Mouse (Mus musculus) thymus, adult 2 months (tissue): ENCODE data around the gene Mfsd11. TPM values are rescaled to one million over a fixed set of nuclear protein-coding genes. Genes with fewer than 3 reads are reported as not detected.

ENCODE experiments used
- DNase-seq: peaks from one replicate; pipeline ENCODE4 v3.0.0; 2021
- H3K27ac ChIP-seq: fragments of 200-500 bp; 2 replicates; pipeline ENCODE4 v1.5.1; 2012; ENCODE audit warnings: low read length, control low read depth; ENCODE audit not compliant: control insufficient read depth, insufficient read depth
- H3K27me3 ChIP-seq: fragments of 200-500 bp; 2 replicates; pipeline ENCODE4 v1.6.1; 2012; ENCODE audit warnings: mild to moderate bottlenecking, low read length, moderate library complexity, mixed read lengths; ENCODE audit not compliant: control insufficient read depth, insufficient read depth
- H3K36me3 ChIP-seq: fragments of 200-500 bp; 2 replicates; pipeline ENCODE4 v1.6.1; 2012; ENCODE audit warnings: mild to moderate bottlenecking, low read length, moderate library complexity; ENCODE audit not compliant: control insufficient read depth, insufficient read depth
- H3K4me1 ChIP-seq: fragments of 200-500 bp; replicated peaks from 2 replicates; pipeline ENCODE4 v1.6.1; 2012; ENCODE audit warnings: low read length; ENCODE audit not compliant: control insufficient read depth, insufficient read depth
- H3K4me3 ChIP-seq: fragments of 200-500 bp; 2 replicates; pipeline ENCODE4 v1.5.1; 2012; ENCODE audit warnings: mild to moderate bottlenecking, low read length, control low read depth, moderate library complexity; ENCODE audit not compliant: control insufficient read depth, insufficient read depth
- CTCF ChIP-seq: fragments of 200-500 bp; IDR thresholded peaks from 2 replicates; pipeline ENCODE4 v1.5.1; 2012; ENCODE audit warnings: mild to moderate bottlenecking, control low read depth, low read length, moderate library complexity, borderline replicate concordance; ENCODE audit not compliant: control insufficient read depth, poor library complexity, insufficient read depth; ENCODE audit errors: extremely low read depth
- POLR2A ChIP-seq: fragments of 200-500 bp; IDR thresholded peaks from 2 replicates; pipeline ENCODE4 v1.6.1; 2012; ENCODE audit warnings: mild to moderate bottlenecking, low read length, control low read depth, moderate library complexity; ENCODE audit not compliant: control insufficient read depth, poor library complexity, insufficient read depth; ENCODE audit errors: extremely low read depth
- WGBS: fragments of 180-500 bp; shearing (Covaris S2); methylation state at CpG from one replicate; pipeline ENCODE4 v1.1.7; 2018; 5-methylcytosine and 5-hydroxymethylcytosine counted together
- polyA plus RNA-seq: library from polyadenylated mRNA; depleted of rRNA; stranded (reverse); fragments of >200 nt; gene quantifications from 2 replicates; pipeline ENCODE4 v1.2.3, GENCODE M21; 2012

The Mfsd11 gene
- polyA plus RNA-seq, 1 experiment, result 32.9 TPM

GRCm38 (mm10) chr11:116808811-116809395 is 43.3 kb upstream of the Mfsd11 start:
- DNase-seq, result no peak
- 91% methylated on average over 11 of the region's 11 CpGs for WGBS
- no peak for TF ChIP-seq CTCF
- no peak for TF ChIP-seq POLR2A
- Histone ChIP-seq H3K27ac (no peak overlapping the region), H3K27me3 (no peaks in the 10 kb centered on the region), H3K4me3 (no peak overlapping the region), H3K4me1 (peaks cover 23% of the 10 kb centered on the region), H3K36me3 (no peaks in the 10 kb centered on the region)

- WGBS, result 46% methylated on average over 8 of the region's 8 CpGs
- TF ChIP-seq POLR2A (no peak), CTCF (no peak)
- Histone ChIP-seq H3K27me3 (no peaks in the 10 kb centered on the region), H3K4me3 (no peak overlapping the region), H3K4me1 (peaks cover 21% of the 10 kb centered on the region), H3K36me3 (no peaks in the 10 kb centered on the region), H3K27ac (no peak overlapping the region)
- DNase-seq, result no peak
Measured at GRCm38 (mm10) chr11:116809520-116809919, 42.7 kb upstream of the Mfsd11 start.

- no peak overlapping the region for H3K27ac ChIP-seq
- no peak overlapping the region for H3K4me3 ChIP-seq
- no peak for DNase-seq
- TF ChIP-seq POLR2A (no peak), CTCF (no peak)
- H3K27me3 ChIP-seq, result no peaks in the 10 kb centered on the region
- peaks cover 18% of the 10 kb centered on the region for H3K4me1 ChIP-seq
- no peaks in the 10 kb centered on the region for H3K36me3 ChIP-seq
- 83% methylated on average over 11 of the region's 11 CpGs for WGBS
Measured at GRCm38 (mm10) chr11:116810528-116810927, 41.7 kb upstream of the Mfsd11 start.

- DNase-seq, result peak; percentile 53
- Histone ChIP-seq H3K27me3 (no peaks in the 10 kb centered on the region), H3K27ac (no peak overlapping the region), H3K4me3 (peak overlapping the region; percentile 46), H3K36me3 (no peaks in the 10 kb centered on the region), H3K4me1 (peaks cover 18% of the 10 kb centered on the region)
- WGBS, result 14% methylated on average over 31 of the region's 32 CpGs
- TF ChIP-seq CTCF (no peak), POLR2A (no peak)
Measured at GRCm38 (mm10) chr11:116810983-116811901, 41.0 kb upstream of the Mfsd11 start.

GRCm38 (mm10) chr11:116812793-116813529 is 39.3 kb upstream of the Mfsd11 start:
- Histone ChIP-seq H3K4me3 (no peak overlapping the region), H3K27me3 (no peaks in the 10 kb centered on the region), H3K27ac (no peak overlapping the region), H3K4me1 (peaks cover 18% of the 10 kb centered on the region), H3K36me3 (no peaks in the 10 kb centered on the region)
- no peak for TF ChIP-seq POLR2A
- no peak for TF ChIP-seq CTCF
- WGBS, result 93% methylated on average over 21 of the region's 21 CpGs
- DNase-seq, result no peak

- TF ChIP-seq POLR2A, result no peak
- no peak for TF ChIP-seq CTCF
- H3K4me1 ChIP-seq, result peaks cover 15% of the 10 kb centered on the region
- DNase-seq, result no peak
Measured at GRCm38 (mm10) chr11:116813610-116814009, 38.6 kb upstream of the Mfsd11 start.

More at GRCm38 (mm10) chr11:116813610-116814009, 38.6 kb upstream of the Mfsd11 start:
- 94% methylated on average over 13 of the region's 13 CpGs for WGBS
- Histone ChIP-seq H3K27ac (no peak overlapping the region), H3K27me3 (no peaks in the 10 kb centered on the region), H3K4me3 (no peak overlapping the region), H3K36me3 (no peaks in the 10 kb centered on the region)
